Mouse (Mus musculus): ENCODE results near the gene Olfr804. TPM values are rescaled to one million over a fixed set of nuclear protein-coding genes. Genes with fewer than 3 reads are reported as not detected.

Olfr804 gene
- polyA plus RNA-seq, 1 experiment from 2014 or later: not detected

Small RNA genes within 50 kb of the gene (microRNA-seq; reads per million reads assigned to microRNA genes)
- not detected for gene Gm24485

Other genes starting within 250 kb of the Olfr804 start
- not detected in 2 replicates for gene Olfr787, start 241.3 kb upstream of the Olfr804 start, polyA plus RNA-seq (2015; fragmentation: Nextera tagmentation; extraction: Ambion mirVana)
- gene Olfr788, start 232.2 kb upstream of the Olfr804 start, polyA plus RNA-seq (2015; fragmentation: Nextera tagmentation; extraction: Ambion mirVana): not detected in 2 replicates
- not detected in 2 replicates for gene Olfr789, start 218.5 kb upstream of the Olfr804 start, polyA plus RNA-seq (2015; fragmentation: Nextera tagmentation; extraction: Ambion mirVana)
- not detected in 2 replicates for gene Olfr790, start 204.7 kb upstream of the Olfr804 start, polyA plus RNA-seq (2015; fragmentation: Nextera tagmentation; extraction: Ambion mirVana)
- gene Olfr791, start 181.4 kb upstream of the Olfr804 start, polyA plus RNA-seq (2015; fragmentation: Nextera tagmentation; extraction: Ambion mirVana): not detected in 2 replicates
- gene Olfr792, start 164.0 kb upstream of the Olfr804 start, polyA plus RNA-seq (2015; fragmentation: Nextera tagmentation; extraction: Ambion mirVana): not detected in 2 replicates
- gene Olfr794, start 135.6 kb upstream of the Olfr804 start, polyA plus RNA-seq (2015; fragmentation: Nextera tagmentation; extraction: Ambion mirVana): not detected in 2 replicates
- not detected in 2 replicates for gene Olfr796, start 90.6 kb upstream of the Olfr804 start, polyA plus RNA-seq (2015; fragmentation: Nextera tagmentation; extraction: Ambion mirVana)
- gene Olfr798, start 75.3 kb upstream of the Olfr804 start, polyA plus RNA-seq (2015; fragmentation: Nextera tagmentation; extraction: Ambion mirVana): not detected in 2 replicates
- not detected in 2 replicates for gene Olfr799, start 65.7 kb upstream of the Olfr804 start, polyA plus RNA-seq (2015; fragmentation: Nextera tagmentation; extraction: Ambion mirVana)
- not detected in 2 replicates for gene Olfr800, start 45.5 kb upstream of the Olfr804 start, polyA plus RNA-seq (2015; fragmentation: Nextera tagmentation; extraction: Ambion mirVana)
- not detected in 2 replicates for gene Olfr801, start 29.3 kb upstream of the Olfr804 start, polyA plus RNA-seq (2015; fragmentation: Nextera tagmentation; extraction: Ambion mirVana)
- not detected in 2 replicates for gene Olfr802, start 15.0 kb upstream of the Olfr804 start, polyA plus RNA-seq (2015; fragmentation: Nextera tagmentation; extraction: Ambion mirVana)
- not detected in 2 replicates for gene Olfr803, start 8.9 kb upstream of the Olfr804 start, polyA plus RNA-seq (2015; fragmentation: Nextera tagmentation; extraction: Ambion mirVana)
- not detected in 2 replicates for gene Olfr805, start 26.2 kb downstream of the Olfr804 start, polyA plus RNA-seq (2015; fragmentation: Nextera tagmentation; extraction: Ambion mirVana)
- gene Olfr806, start 38.7 kb downstream of the Olfr804 start, polyA plus RNA-seq (2015; fragmentation: Nextera tagmentation; extraction: Ambion mirVana): not detected in 2 replicates
- not detected in 2 replicates for gene Olfr807, start 54.6 kb downstream of the Olfr804 start, polyA plus RNA-seq (2015; fragmentation: Nextera tagmentation; extraction: Ambion mirVana)
- not detected in 2 replicates for gene Olfr808, start 62.3 kb downstream of the Olfr804 start, polyA plus RNA-seq (2015; fragmentation: Nextera tagmentation; extraction: Ambion mirVana)
- not detected in 2 replicates for gene Olfr809, start 71.4 kb downstream of the Olfr804 start, polyA plus RNA-seq (2015; fragmentation: Nextera tagmentation; extraction: Ambion mirVana)
- gene Olfr810, start 91.7 kb downstream of the Olfr804 start, polyA plus RNA-seq (2015; fragmentation: Nextera tagmentation; extraction: Ambion mirVana): not detected in 2 replicates
- not detected in 2 replicates for gene Olfr811, start 101.2 kb downstream of the Olfr804 start, polyA plus RNA-seq (2015; fragmentation: Nextera tagmentation; extraction: Ambion mirVana)
- not detected in 2 replicates for gene Olfr812, start 142.9 kb downstream of the Olfr804 start, polyA plus RNA-seq (2015; fragmentation: Nextera tagmentation; extraction: Ambion mirVana)
- not detected in 2 replicates for gene Olfr813, start 152.2 kb downstream of the Olfr804 start, polyA plus RNA-seq (2015; fragmentation: Nextera tagmentation; extraction: Ambion mirVana)
- not detected in 2 replicates for gene Olfr814, start 176.6 kb downstream of the Olfr804 start, polyA plus RNA-seq (2015; fragmentation: Nextera tagmentation; extraction: Ambion mirVana)
- gene Olfr815, start 202.7 kb downstream of the Olfr804 start, polyA plus RNA-seq (2015; fragmentation: Nextera tagmentation; extraction: Ambion mirVana): not detected in 2 replicates
- not detected in 2 replicates for gene Olfr816, start 212.4 kb downstream of the Olfr804 start, polyA plus RNA-seq (2015; fragmentation: Nextera tagmentation; extraction: Ambion mirVana)
- gene Olfr818, start 245.9 kb downstream of the Olfr804 start, polyA plus RNA-seq (2015; fragmentation: Nextera tagmentation; extraction: Ambion mirVana): not detected in 2 replicates